Mouse (Mus musculus) ES-Bruce4 (cell line): ENCODE results near the gene Usp29.

Experiments used
- CTCF ChIP-seq: IDR thresholded peaks from one replicate; pipeline ENCODE4 v1.8.1; 2011; ENCODE audit warnings: low read depth, low read length
- POLR2A ChIP-seq: IDR thresholded peaks from one replicate; pipeline ENCODE4 v1.8.1; 2011; ENCODE audit warnings: low read length; ENCODE audit not compliant: insufficient read depth

GRCm38 (mm10) chr7:6727351-6728121 lies 2.8 kb upstream of the Usp29 start:
- TF ChIP-seq POLR2A (no peak), CTCF (peak; percentile 52)
